Mouse (Mus musculus): Measurements from ENCODE around the gene H13.
A peak's percentile ranks its signal among the peaks of the same experiment; 100 is the strongest.

Gene H13

DNA sequence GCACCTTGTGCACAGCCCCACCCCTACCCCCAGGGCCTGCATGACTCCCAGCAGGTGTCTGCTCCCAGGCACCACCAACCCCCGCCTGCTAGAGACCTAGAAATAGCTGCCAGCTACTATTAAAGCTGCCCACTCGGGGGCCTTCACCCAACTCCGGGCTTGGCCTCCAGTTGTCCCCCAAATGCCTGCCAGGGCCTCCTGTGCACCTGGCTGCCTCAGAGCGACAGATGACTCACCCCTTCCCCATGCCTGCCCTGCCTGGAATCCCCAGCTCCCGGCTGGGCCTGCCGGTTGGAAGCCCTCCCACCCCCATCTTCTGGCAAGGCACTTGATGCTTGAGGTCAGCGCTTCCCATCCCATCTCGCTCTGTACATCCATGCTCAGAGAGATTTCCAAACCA lies 31.5 kb downstream of the H13 start:
- DNase-seq (ENCODE audit: extremely low spot score, low spot score) = no peak

DNA sequence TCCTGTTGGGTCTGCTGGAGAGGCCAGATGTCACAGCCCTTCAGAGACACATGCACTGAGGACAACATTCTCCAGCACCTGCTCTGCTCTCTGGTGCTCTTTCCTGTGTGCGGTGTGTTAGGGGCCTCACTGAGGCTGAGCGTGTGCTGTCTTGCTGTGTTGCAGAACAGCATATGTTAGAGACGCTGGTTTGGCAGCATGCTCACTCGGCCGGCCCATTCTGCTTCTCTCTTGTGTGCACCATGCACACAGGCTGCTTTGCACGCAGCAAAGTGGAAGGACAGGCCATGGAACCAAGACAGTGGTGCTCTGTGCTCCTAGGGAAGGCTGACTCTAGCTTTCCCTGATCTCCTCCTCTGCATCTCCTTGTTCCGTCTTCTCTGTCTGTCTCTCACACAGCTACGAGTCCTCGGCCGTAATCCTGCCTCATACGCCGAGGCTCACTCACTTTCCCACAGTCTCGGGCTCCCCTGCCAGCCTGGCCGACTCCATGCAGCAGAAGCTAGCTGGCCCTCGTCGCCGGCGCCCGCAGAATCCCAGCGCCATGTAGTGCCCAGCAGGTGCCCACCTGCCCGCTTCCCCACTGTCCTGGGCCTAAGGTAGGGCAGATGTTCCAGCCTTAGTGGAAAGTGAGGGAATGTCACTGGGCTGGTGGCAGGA lies 34.5 kb downstream of the H13 start:
- no peak for DNase-seq (ENCODE audit: extremely low spot score, low spot score)

DNA sequence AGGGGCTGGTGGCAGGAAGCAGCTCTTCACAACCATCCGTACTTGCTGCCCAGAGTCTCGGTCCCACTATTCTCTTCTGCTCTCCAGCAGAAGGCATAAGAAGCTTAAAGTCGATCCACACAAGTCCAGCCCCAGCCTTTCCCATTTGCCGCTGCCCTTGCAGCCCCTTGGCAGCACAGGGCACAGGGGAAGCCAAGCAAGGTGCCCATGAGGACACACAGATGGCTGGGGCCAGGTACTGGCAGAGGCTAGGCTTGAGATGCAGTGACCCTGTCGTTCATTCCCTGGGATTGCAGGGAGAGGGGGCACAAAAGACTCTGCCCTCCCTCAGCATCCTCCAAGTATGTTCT lies 35.0 kb downstream of the H13 start:
- no peak for DNase-seq (ENCODE audit: extremely low spot score, low spot score)

DNA sequence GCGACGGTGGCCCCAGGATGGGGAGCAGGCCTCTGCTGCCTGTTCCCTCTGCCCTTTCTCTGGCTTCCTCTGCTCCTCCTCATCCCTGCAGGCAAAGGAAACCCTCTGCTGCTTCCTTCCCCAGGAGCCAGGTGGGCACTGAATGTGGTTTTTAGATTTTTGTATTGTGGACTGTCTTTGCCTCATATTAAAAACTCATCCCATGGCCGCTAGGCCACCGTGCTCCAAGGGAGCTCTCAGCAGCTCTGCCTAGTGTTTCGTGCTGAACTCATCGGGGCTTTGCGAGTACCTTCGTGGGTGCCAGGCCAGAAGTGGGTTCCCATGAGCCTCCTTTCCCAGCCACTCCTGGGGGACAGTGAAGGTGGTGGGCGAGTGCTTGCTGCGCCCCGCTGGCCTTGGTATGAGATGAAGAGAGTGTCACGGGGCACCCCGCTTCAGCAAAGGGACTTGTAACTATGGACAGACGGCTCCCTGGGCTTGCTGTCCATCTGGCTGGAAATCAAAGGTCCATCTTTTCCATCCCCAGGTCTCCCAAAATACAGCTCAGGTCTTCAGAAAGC lies 35.6 kb downstream of the H13 start:
- DNase-seq (ENCODE audit: extremely low spot score, low spot score) = no peak

DNA sequence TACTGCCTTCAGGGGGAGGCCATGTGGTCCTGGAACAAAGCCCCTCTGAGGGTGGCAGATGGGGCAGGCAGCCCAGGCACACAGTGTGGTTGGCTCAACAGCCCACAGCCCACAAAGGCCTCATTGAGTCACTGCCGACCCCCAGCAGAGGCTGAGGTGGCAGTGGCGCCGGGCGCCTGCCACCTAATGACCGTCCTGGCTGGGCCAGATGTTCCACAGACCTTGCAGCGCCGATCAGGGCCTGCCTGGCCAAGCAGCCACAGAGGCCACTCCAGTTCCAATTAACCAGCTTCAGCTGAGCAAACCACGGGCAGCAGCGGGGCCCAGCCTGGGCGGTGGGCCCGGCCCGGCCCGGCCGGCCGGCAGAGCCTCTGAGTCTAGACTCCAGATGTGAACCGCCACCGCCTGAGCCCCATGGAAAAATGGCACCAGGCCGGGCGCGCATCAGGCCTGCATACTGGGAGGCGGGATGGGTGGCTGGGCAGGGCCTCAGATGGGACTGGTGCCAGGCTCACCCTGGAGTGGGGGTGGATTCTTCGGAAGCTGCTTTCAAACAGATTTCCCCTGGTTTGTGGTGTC lies 36.8 kb downstream of the H13 start:
- DNase-seq (ENCODE audit: extremely low spot score, low spot score) = peak; percentile 44

DNA sequence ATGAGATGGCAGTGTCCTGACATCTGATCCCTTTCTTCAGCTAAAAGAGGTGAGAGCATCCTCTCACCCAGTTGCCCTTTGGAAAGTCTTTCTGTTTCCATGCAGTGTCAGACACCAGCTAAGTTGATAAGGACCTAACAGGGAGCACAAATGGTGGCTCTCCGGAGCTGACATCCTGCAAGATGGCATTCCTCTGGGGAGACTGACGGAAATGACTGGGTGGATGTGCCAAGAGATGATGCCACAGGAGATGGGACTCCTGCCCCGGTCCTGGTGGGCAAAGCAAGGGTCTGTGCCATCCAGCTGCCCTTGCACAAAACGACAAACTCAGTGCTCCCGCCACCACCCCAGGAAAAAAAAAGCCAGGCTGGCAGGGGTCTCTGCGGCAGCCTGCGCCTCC lies 37.9 kb downstream of the H13 start:
- no peak for DNase-seq (ENCODE audit: extremely low spot score, low spot score)

DNA sequence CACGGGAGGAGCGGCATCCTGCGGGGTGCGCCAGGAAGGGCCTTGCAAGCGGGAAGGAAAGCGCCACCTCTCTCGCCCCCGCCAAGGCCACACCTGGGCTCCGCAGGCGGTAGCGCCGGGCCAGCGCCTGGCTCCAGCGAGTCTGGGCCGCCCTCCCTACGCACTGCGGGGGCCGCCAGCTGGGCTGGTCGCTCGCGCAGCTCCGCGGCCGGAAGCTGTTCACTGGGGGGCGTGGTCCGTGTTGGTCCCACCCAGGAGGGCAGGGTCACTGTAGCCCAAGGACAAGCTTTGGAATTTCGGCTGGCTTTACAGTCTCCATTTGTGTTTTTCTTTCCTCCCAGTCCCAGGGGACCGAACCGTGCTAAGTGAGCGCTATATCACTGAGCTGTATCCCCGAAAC lies 38.4 kb downstream of the H13 start:
- DNase-seq (ENCODE audit: extremely low spot score, low spot score) = peak; percentile 89

DNA sequence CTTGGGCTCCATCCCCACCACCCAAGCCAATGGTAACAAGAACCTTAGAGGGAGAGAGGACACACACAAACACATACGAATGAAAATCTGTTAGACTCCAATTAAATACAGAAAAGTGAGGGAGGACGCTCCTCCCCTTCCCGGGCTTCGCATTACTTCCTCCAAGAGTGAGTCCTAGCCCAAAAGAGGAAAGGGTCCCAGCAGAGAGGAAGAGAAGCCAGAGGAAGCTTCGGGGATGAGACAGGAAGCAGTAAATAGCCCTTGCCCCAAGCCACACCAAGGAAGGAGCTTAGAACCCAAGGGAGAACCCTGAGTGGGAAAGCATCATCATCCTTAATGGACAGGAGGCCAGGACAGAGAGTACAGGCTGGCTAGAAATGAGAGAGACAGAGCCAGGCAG lies 39.8 kb downstream of the H13 start:
- DNase-seq (ENCODE audit: extremely low spot score, low spot score) = no peak

DNA sequence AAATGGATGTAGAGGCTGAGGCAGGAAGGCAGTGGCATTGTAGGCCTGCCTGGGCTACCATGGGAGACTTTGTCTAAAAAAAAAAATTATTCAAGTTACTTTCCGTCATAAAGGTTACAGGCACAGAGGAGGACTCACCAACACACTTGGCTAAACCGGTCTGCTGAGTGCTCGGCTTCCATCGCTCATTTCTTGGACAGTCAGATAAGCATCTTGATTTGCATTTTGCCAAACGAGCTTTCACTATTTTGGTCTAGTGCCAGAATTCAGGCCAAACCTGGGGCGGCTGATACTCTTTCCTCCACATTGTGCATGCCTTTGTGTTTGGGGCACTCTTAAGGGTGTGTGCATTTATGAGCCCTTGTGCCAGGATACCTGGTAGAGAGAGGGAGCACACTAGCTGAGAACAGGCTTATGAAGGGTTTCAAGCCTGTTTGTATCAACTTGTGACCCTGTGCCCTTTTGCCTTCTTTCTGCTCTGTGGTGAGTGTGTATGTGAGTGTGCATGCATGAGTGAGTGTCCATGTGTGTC lies 47.0 kb downstream of the H13 start:
- no peak for DNase-seq (ENCODE audit: extremely low spot score, low spot score)

DNA sequence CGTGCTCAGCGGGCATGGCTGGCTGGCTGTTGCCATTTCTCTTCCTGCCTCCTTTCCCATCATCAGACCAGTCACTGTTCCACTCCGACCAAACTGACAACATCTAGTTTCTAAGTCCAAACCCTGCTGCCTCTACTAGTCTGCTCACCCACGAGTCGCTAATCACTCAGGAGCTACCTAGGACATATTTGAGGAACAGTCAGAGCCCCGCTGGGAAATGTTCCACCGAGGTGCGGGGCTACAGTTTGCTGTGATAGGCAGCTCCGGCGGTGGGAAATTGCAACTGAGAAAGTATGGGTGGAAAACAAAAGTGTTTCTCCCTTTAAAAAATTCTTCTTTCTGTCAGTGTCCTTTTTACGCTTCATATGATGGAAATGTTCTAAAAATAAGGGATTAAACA lies 48.4 kb downstream of the H13 start:
- no peak for DNase-seq (ENCODE audit: extremely low spot score, low spot score)

DNA sequence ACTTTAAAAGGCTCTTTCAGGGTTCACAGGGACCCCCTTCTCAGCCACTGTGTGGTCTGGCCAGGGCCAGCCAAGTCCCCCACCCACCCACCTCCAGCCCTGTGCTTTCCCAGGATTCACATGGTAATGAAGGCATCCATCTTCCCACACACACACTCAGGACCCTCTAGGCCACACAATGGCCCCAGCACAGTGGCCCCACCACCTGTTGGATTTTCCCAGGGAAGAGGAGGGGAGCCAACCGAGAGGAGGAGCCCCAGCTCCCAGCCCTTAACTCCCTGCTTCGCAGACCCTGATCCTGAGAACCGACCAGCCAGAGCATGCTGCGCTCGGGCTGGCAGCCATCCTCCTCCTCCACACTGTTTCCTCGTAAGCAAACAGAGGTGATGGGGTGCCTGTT lies 48.8 kb downstream of the H13 start:
- peak; percentile 63 for DNase-seq (ENCODE audit: extremely low spot score, low spot score)

DNA sequence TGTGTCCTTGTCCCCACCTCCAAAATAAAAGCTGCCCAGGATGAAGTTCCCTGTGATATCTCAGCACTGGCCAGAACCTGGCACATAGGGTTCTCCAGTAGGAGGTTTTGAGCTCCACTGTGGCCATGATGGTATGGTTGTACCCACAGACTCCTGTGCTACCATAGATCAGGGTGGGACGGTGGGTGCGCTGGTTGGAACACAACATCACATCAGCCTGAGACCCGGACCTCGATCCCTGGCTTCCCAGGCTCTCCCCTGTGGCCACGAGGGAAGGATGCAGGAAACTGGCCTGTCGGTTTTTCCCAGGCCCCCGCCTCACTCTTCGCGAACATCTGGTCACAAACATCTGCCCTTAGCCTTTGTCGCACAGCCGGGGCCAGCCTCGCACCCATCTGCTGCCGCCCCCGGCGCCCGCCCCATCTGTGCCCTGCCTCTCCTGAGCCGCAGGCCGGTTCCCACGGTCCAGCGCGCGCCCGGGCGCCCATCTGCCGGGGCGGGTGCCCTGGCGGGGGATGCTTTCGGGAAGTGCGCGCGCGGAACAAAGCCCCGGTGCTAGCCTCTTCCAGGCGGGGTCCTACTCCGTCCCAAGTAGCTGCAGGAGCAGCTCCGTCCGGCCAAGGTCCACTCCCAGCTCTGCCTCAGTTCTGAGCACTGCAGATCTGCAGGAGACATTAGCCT lies 54.5 kb downstream of the H13 start:
- DNase-seq (ENCODE audit: extremely low spot score, low spot score) = peak; percentile 71

DNA sequence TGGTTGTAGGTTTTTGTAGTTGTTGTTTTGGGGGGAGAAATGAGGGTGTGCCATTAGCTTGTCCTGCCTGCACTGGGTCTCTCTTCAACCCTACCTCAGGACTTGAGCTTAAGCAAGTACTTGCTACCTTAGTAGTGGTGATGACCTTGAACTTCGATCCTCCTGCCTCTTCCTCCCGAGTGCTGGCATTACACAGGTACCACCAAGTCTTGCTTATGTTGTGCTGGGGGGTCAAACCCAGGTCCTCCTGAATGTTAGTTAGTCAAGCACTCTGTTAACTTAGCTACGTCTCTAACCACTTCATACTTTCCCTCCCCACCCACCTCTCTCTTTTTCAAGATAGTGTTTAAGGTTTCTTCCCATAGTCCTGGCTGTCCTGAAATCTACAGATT lies 55.1 kb downstream of the H13 start:
- DNase-seq (ENCODE audit: extremely low spot score, low spot score) = no peak

DNA sequence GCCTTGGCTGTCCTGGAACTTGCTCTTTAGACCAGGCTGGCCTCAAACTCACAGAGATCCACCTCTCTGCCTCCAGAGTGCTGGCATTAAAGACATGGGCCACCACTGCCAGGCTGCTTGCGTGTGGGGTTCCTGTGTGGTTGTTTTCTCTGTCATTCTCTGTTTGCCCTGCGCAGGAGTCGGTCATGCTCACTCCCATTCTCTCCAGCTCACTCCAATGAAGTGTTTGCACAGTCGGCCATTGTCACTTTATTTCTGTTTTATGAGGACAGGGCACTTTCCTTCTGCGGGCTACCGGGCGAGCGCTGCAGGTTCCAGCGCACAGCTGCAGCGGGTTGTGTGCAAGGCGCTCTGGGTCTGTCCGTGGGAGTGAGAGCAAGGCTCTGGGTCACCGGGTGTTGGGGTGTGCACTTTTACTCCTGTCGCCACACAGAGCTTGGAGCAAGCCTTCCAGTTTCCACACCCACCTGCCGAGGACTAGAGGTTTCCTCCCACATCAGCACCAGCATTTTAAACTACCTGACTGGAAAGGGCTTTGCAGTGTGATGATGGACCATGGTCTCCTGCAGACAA lies 56.0 kb downstream of the H13 start:
- peak; percentile 19 for DNase-seq (ENCODE audit: extremely low spot score, low spot score)

DNA sequence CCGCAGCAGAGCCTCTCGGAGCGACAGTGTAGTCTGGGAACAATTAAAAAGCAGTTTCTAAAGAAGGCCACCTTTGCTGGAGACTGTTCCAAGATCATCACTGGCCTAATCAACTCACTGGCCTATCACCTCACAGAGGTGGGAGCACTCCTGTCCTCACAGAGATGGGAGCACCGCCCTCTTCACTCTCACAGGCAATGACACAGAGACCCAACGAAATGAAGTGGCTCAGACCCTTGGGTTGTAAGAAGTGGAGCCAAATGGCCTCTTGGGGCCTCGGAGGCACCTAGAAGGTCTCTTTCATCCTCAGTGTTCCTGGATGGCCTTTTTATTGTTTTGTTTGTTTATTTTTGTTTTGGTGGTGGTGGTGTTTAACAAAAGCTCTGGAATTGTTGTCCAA lies 57.0 kb downstream of the H13 start:
- peak; percentile 13 for DNase-seq (ENCODE audit: extremely low spot score, low spot score)

DNA sequence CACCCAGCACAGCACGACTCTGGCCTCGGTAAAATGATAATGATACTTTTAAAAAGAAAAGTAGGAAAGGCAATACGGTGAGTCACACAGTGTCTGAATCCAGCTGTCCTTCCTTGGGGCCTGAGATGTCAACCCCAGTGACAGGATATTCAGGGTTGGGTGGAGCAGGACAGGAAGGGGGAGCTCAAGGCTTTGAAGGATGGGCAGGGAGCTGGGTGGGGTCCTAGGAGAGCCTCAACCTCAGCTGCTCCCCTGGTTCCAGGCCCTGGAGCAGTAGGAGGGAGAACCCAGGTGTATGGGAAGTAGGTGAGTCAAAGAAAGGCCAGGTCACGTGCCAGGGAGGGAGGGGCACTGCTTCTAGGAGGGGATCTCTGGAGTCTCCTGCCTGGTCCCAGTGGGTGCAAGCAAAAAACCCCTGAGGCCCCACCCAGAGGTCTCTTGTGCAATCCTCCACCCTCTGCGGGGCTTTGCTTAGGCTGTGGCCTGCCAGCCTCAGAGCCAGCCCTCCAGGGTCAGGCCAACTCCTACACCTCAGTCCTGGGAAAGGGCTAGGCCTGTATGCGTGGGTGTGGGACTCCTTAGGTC lies 57.6 kb downstream of the H13 start:
- peak; percentile 12 for DNase-seq (ENCODE audit: extremely low spot score, low spot score)

DNA sequence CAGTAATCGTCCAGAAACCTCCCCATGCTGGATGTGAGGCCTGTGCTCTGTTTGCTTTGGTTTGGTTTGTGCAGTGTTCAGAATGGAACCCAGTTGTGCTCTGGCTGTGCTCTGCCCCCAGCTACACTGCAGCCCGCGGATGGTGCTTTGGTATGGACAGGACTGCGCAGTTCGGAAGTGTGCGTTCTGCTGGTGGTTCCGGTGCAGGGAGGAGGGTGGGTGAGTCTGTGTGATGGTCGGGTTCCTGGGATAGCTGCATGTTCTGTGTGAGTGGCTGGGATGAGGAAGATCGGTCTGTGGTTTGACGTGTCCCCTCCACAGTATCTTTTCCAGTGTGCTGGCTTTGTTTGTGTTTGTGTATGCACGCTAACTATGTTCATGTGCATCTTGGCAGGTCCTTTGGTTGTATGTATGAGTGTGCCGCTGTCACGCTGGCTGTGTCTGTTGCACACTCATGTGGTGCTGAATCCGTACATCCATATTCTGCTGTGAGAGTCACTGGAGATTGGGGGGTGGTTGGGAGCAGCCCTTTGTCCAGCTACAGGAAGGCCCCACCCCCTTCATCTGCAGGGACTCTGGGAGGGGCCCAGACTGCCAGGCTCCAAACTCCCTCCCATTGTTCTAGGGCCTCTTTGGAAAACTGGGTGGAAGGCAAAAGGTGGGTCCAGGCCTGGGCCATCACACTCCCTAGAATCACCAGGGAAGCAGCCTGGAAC lies 58.7 kb downstream of the H13 start:
- DNase-seq (ENCODE audit: extremely low spot score, low spot score) = peak; percentile 16

DNA sequence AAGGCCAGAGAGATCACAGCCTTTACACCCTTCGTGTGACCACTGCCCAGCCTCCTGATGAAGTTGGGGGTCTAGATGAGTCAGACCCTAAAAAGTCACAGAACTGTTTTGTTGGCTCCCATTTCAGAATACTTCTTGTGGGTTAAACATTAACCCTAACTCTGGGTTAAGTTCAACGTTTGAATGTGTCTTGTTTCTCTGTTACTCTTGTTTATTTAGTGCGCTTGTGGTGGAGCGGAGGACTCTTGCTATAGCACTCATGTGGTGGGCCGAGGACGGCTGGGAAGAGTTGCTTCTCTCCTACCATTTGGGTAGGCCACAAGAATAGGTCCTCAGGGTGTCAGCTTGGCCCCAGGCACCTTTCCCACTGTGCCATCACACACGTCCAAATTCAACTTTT lies 59.3 kb downstream of the H13 start:
- no peak for DNase-seq (ENCODE audit: extremely low spot score, low spot score)

DNA sequence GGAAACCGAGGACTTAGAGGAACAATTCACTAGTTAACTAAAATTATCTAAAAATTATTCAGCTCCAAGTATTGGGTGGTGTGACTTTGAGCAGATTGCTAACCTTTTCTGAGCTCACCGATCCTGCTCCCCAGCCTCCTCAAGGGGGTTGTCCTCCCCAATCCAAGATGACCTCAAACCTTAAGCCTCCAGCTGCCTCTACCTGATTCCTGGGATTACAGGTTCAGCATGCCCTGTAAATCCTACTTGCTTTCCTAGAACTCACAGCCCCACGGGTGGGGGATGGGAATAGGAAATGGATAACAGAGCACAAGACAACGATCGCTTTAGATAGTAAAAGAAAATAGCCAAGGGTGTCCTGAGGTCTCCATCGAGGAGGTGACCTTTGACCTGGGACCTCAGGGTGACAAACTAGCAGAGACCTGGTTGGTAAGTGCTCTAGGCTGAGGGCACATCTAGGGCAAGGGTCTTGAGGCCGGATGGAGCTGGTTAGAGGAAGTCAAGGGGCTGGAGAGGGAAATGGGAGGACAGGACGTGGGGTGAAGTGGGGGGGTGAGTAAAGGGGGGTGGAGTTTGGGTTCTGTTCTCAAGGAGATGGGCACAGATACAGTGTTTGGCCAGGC lies 59.9 kb downstream of the H13 start:
- peak; percentile 52 for DNase-seq (ENCODE audit: extremely low spot score, low spot score)

DNA sequence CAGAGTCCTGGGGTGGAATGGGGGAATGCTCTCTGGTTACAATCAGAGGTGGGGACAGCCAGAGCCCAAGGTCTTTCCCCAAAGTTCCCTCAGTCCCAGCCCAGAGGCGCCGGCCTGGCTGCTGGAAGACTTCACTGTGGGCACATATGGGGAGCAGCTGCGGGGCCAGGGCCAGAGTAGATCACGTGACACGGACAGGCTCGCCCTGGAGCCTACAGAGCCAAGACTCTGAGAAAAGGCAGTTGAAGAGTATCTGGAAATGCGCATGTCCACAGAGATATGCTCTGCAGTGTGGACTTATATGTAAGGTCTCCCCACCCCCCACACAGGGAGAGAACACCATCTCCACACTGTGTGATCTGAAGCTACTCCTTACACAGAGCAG lies 60.4 kb downstream of the H13 start:
- DNase-seq (ENCODE audit: extremely low spot score, low spot score) = peak; percentile 86

DNA sequence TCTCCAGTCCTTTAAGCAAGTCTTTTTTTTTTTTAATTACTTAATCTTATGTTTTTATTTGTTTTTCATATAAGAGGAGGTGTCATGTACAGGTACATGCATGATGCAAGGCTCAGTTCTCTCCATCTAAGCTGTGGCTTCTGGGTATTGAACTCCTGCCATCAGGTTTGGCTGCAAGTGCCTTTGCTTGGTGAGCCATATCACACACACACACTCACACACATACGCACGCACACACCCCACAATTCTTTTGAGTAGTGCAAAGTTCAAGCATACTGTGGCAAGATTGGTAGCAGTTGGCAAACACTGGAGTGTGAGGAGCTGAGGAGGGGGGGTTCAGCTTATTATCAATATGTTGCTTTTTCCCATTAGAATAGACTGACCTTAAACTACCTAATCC lies 63.9 kb downstream of the H13 start:
- no peak for DNase-seq (ENCODE audit: extremely low spot score, low spot score)
